Mouse (Mus musculus) forebrain, embryonic 12.5 days (tissue): ENCODE data around the gene Ank2. TPM values are rescaled to one million over a fixed set of nuclear protein-coding genes. Genes with fewer than 3 reads are reported as not detected.
"Not testable (repeated sequence)": the region's sequence is repeated elsewhere in the genome, so short reads cannot be mapped to it uniquely, and the experiment has no call there.

Source experiments
- ATAC-seq: fragments of 200-750 bp; cut with Nextera tagmentation; 2 replicates; pipeline ENCODE4 v1.8.0; 2017; ENCODE audit warnings: moderate TSS enrichment; ENCODE audit not compliant: low FRiP score
- H3K27ac ChIP-seq: fragments of 300-500 bp; sonication (generic); 2 replicates; pipeline ENCODE4 v1.5.1; 2016; ENCODE audit warnings: mild to moderate bottlenecking
- H3K27me3 ChIP-seq: fragments of 300-500 bp; sonication (generic); 2 replicates; pipeline ENCODE4 v1.6.1; 2016; ENCODE audit warnings: mild to moderate bottlenecking
- H3K36me3 ChIP-seq: fragments of 300-500 bp; sonication (generic); replicated peaks from 2 replicates; pipeline ENCODE4 v1.6.1; 2016; ENCODE audit warnings: mild to moderate bottlenecking
- H3K4me1 ChIP-seq: fragments of 300-500 bp; sonication (generic); 2 replicates; pipeline ENCODE4 v1.6.1; 2016
- H3K4me2 ChIP-seq: fragments of 300-500 bp; sonication (generic); 2 replicates; pipeline ENCODE4 v1.6.1; 2016; ENCODE audit warnings: mild to moderate bottlenecking, moderate library complexity
- H3K4me3 ChIP-seq: fragments of 300-500 bp; sonication (generic); replicated peaks from 2 replicates; pipeline ENCODE4 v1.5.1; 2016; ENCODE audit warnings: mild to moderate bottlenecking
- H3K9ac ChIP-seq: fragments of 300-500 bp; sonication (generic); 2 replicates; pipeline ENCODE4 v1.6.1; 2016; ENCODE audit warnings: mild to moderate bottlenecking
- H3K9me3 ChIP-seq: fragments of 300-500 bp; sonication (generic); 2 replicates; pipeline ENCODE4 v1.6.1; 2016
- WGBS: fragments of 180-500 bp; shearing (Covaris S2); methylation state at CpG from one replicate; pipeline ENCODE4 v1.1.7; 2016; 5-methylcytosine and 5-hydroxymethylcytosine counted together
- polyA plus RNA-seq: library from polyadenylated mRNA; unstranded; fragments of >200 nt; fragmentation: Nextera tagmentation; extraction: Ambion mirVana; gene quantifications from 2 replicates; pipeline ENCODE4 v1.2.1, GENCODE M21; 2016

Ank2 gene
- polyA plus RNA-seq, 1 experiment from 2014 or later = 121 TPM

DNA sequence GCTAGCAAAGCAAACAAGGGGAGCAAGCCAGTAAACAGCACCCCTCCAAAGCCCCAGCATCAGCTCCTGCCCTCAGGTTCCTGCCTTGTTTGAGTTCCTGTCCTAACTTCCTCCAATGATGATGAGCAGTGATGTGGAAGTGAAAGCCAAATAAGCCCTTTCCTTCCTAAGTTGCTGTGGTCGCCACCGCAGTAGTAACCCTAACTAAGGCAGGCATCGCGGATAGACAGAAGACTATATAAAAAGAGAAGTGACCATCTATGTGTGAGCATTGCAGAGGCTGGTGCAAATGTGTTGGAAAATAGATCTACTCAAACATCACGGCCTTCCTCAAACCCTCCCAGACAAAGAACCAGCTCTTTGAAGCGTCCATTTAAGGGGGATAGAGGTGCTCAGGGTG, 167.6 kb downstream of the Ank2 start:
- no peaks in the 10 kb centered on the region for H3K27me3 ChIP-seq
- H3K36me3 ChIP-seq = 0 out of 2 replicates have a peak, but pooled peaks cover 5% of the 10 kb centered on the region
- H3K27ac ChIP-seq = no peak overlapping the region
- ATAC-seq = no peak
- no peak overlapping the region for H3K4me3 ChIP-seq
- H3K9me3 ChIP-seq = no peaks in the 10 kb centered on the region
- H3K4me1 ChIP-seq = no peaks in the 10 kb centered on the region
- no peak overlapping the region for H3K9ac ChIP-seq
- H3K4me2 ChIP-seq = no peak overlapping the region
- 93% methylated on average over 6 of the region's 6 CpGs for WGBS

GRCm38 (mm10) chr3:127326355-127326754, 172.8 kb downstream of the Ank2 start:
- H3K9ac ChIP-seq = no peak overlapping the region
- 89% methylated on average over 8 of the region's 8 CpGs for WGBS
- ATAC-seq = no peak

DNA sequence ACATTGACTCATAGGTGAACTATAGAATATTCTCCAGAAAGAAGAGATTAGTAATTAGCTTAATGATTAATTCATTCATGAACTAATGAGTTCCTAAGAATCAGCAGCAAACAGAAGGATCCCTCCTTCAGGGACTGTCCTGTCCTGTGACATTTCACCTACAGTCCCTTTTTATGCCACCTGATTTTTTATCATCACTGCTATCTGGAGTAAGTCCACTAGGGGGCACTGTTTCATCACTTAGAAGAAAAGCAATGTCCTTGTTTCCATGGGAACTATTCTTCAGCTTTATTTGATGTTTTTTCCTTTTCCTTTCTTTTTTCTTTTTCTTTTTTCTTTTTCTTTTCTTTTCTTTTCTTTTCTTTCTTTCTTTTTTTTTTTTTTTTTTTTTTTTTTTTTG, 176.3 kb downstream of the Ank2 start:
- Histone ChIP-seq H3K36me3 (no peaks in the 10 kb centered on the region), H3K9ac (no peak overlapping the region), H3K27ac (no peak overlapping the region), H3K27me3 (no peaks in the 10 kb centered on the region), H3K4me2 (no peak overlapping the region), H3K4me3 (no peak overlapping the region), H3K4me1 (no peaks in the 10 kb centered on the region), H3K9me3 (no peaks in the 10 kb centered on the region)
- peak; percentile 36; the same call in 1 of the 2 replicates for ATAC-seq

More at GRCm38 (mm10) chr3:127326355-127326754, 172.8 kb downstream of the Ank2 start:
- Histone ChIP-seq H3K9me3 (no peaks in the 10 kb centered on the region), H3K27me3 (no peaks in the 10 kb centered on the region), H3K4me3 (no peak overlapping the region), H3K36me3 (no peaks in the 10 kb centered on the region), H3K4me2 (no peak overlapping the region), H3K4me1 (no peaks in the 10 kb centered on the region), H3K27ac (no peak overlapping the region)

GRCm38 (mm10) chr3:127321645-127322044, 177.5 kb downstream of the Ank2 start:
- no peaks in the 10 kb centered on the region for H3K27me3 ChIP-seq
- no peak overlapping the region for H3K9ac ChIP-seq
- WGBS = 86% methylated on average over 5 of the region's 5 CpGs
- H3K36me3 ChIP-seq = no peaks in the 10 kb centered on the region
- no peak overlapping the region for H3K4me3 ChIP-seq
- H3K9me3 ChIP-seq = no peaks in the 10 kb centered on the region
- H3K4me2 ChIP-seq = no peak overlapping the region
- H3K27ac ChIP-seq = no peak overlapping the region
- H3K4me1 ChIP-seq = no peaks in the 10 kb centered on the region
- ATAC-seq = no peak

- WGBS = 90% methylated on average over 5 of the region's 5 CpGs
- not testable (repeated sequence) for H3K9me3 ChIP-seq, ATAC-seq
Measured at GRCm38 (mm10) chr3:127321031-127321430, 178.1 kb downstream of the Ank2 start.

GRCm38 (mm10) chr3:127320311-127320710, 178.8 kb downstream of the Ank2 start:
- Histone ChIP-seq H3K4me2 (no peak overlapping the region), H3K27ac (no peak overlapping the region), H3K9me3 (no peaks in the 10 kb centered on the region), H3K27me3 (no peaks in the 10 kb centered on the region), H3K4me3 (no peak overlapping the region), H3K9ac (no peak overlapping the region), H3K4me1 (no peaks in the 10 kb centered on the region), H3K36me3 (no peaks in the 10 kb centered on the region)
- WGBS = 94% methylated on average over 8 of the region's 8 CpGs
- no peak for ATAC-seq

More at GRCm38 (mm10) chr3:127321031-127321430, 178.1 kb downstream of the Ank2 start:
- H3K27me3 ChIP-seq, H3K4me3 ChIP-seq, H3K36me3 ChIP-seq, H3K4me1 ChIP-seq, H3K9ac ChIP-seq, H3K27ac ChIP-seq, H3K4me2 ChIP-seq: not testable (repeated sequence)

- Histone ChIP-seq H3K4me3 (no peak overlapping the region), H3K27me3 (no peaks in the 10 kb centered on the region), H3K27ac (no peak overlapping the region), H3K9ac (no peak overlapping the region), H3K36me3 (no peaks in the 10 kb centered on the region), H3K9me3 (no peaks in the 10 kb centered on the region), H3K4me1 (no peaks in the 10 kb centered on the region), H3K4me2 (no peak overlapping the region)
- 76% methylated on average over 6 of the region's 6 CpGs for WGBS
- no peak for ATAC-seq
Measured at GRCm38 (mm10) chr3:127317641-127318040, 181.5 kb downstream of the Ank2 start.

DNA sequence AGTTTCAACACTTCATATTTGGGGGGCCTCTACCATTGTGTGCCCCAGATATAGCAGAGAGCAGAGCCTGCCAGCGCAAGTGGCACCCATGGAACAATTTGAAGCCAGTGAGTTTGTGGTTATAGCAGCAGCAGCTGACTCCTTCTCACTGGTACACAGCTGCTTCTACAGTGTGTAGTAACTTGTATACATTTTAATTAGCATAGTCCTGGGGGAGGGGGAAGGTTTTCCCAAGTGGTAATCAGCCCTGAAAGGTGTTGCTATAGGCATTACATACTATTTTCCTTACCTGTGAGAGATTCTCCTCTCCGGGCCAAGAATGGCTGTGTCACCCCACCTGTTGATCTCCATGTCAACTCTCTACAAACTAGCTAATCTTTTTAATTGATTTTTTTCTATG, 182.4 kb downstream of the Ank2 start:
- H3K27ac ChIP-seq = no peak overlapping the region
- H3K9ac ChIP-seq = no peak overlapping the region
- H3K4me3 ChIP-seq = no peak overlapping the region
- H3K36me3 ChIP-seq = no peaks in the 10 kb centered on the region
- ATAC-seq = no peak
- H3K27me3 ChIP-seq = no peaks in the 10 kb centered on the region
- no peaks in the 10 kb centered on the region for H3K4me1 ChIP-seq
- no peaks in the 10 kb centered on the region for H3K9me3 ChIP-seq
- WGBS = 99% methylated on average over 2 of the region's 2 CpGs
- no peak overlapping the region for H3K4me2 ChIP-seq

- WGBS = 81% methylated on average over 6 of the region's 6 CpGs
- no peak overlapping the region for H3K4me3 ChIP-seq
- H3K4me2 ChIP-seq = no peak overlapping the region
- H3K36me3 ChIP-seq = no peaks in the 10 kb centered on the region
- no peak overlapping the region for H3K9ac ChIP-seq
- H3K9me3 ChIP-seq = no peaks in the 10 kb centered on the region
- no peak overlapping the region for H3K27ac ChIP-seq
- H3K27me3 ChIP-seq = no peaks in the 10 kb centered on the region
- H3K4me1 ChIP-seq = no peaks in the 10 kb centered on the region
- no peak for ATAC-seq
Measured at GRCm38 (mm10) chr3:127311521-127311920, 187.6 kb downstream of the Ank2 start.

DNA sequence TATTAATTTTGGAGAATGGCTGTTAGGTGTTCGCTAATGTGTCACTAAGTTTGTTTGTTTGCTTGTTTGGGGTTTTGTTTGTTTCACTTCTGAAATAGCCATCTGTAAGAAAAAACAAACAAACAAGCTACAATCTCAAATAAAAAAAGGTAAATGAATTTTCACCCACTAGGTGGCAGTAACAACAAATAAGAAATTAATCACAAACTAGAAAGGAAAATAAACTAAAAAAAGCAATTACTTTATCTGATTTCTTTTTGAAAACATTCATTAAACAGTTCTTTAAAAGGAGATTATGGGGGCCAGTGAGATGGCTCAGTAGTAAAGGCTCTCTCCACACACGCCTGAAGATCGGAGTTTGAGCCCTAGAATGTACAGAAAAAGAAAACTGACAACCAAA, 189.1 kb downstream of the Ank2 start:
- no peak overlapping the region for H3K27ac ChIP-seq
- H3K4me3 ChIP-seq = no peak overlapping the region
- no peak overlapping the region for H3K9ac ChIP-seq
- no peak overlapping the region for H3K4me2 ChIP-seq
- H3K9me3 ChIP-seq = no peaks in the 10 kb centered on the region
- 88% methylated on average over 3 of the region's 3 CpGs for WGBS
- H3K36me3 ChIP-seq = no peaks in the 10 kb centered on the region
- H3K4me1 ChIP-seq = no peaks in the 10 kb centered on the region
- 0 out of 2 replicates have a peak, but pooled peaks have one; percentile 62 for ATAC-seq
- no peaks in the 10 kb centered on the region for H3K27me3 ChIP-seq

DNA sequence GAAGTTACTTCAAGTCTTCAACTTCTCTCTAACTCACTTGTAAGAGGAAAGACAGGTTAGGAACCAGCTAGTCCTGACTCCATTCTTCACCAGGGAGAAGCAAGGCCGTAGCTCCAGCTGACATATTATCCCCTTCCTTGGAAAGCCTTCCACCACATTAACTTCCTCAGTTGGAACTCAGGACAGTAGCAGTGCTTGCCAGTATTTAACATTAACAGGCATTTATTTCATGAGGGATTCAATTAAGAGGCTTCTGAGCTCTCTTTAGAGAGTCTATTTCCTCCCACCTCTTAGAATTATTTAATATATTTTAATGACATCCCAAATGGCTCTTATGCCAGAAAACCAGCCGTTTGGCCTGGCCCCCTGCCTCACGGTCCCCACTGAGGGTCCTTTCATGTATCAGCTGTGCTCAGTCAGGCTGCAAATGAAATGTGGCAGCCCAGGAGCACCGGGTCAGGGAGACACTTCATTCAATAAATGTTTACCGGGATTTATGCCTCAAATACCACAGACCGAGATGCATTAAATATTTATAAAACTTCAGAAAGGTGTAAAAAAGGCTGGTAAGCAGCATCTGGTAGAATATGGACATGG, 195.1 kb downstream of the Ank2 start:
- no peak overlapping the region for H3K4me3 ChIP-seq
- H3K9me3 ChIP-seq = no peaks in the 10 kb centered on the region
- no peaks in the 10 kb centered on the region for H3K36me3 ChIP-seq
- peaks cover 18% of the 10 kb centered on the region for H3K4me1 ChIP-seq
- H3K27ac ChIP-seq = 0 out of 2 replicates have a peak overlapping the region, but pooled peaks have one; percentile 25
- no peak overlapping the region for H3K4me2 ChIP-seq
- 0 out of 2 replicates have a peak, but pooled peaks have one; percentile 54 for ATAC-seq
- no peak overlapping the region for H3K9ac ChIP-seq
- H3K27me3 ChIP-seq = no peaks in the 10 kb centered on the region
- WGBS = 20% methylated on average over 6 of the region's 6 CpGs

- H3K9ac ChIP-seq = no peak overlapping the region
- ATAC-seq = no peak
- no peak overlapping the region for H3K4me3 ChIP-seq
- peaks cover 18% of the 10 kb centered on the region for H3K4me1 ChIP-seq
- H3K9me3 ChIP-seq = no peaks in the 10 kb centered on the region
- H3K36me3 ChIP-seq = no peaks in the 10 kb centered on the region
- H3K27me3 ChIP-seq = no peaks in the 10 kb centered on the region
- H3K27ac ChIP-seq = no peak overlapping the region
- H3K4me2 ChIP-seq = no peak overlapping the region
- WGBS = 82% methylated on average over 4 of the region's 4 CpGs
Measured at GRCm38 (mm10) chr3:127303041-127303440, 196.1 kb downstream of the Ank2 start.

DNA sequence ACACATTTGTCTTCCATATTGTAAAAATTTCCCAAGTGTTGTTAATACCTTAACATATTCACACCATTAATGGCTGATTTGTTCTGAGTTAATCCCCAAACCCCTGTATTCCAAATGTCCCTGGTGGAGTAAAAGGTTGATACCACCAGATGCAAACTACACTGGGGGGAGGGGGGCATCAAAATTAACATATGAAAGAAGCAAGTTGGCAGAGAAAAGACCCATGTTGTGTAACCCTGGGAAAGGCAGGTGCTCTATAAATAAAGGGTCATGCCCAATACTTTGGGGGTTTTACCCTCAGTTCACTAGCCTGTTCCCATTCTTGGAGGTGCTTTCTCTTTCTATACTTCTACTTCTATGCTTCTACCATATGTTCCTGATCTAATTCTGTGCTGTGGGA, 198.4 kb downstream of the Ank2 start:
- no peak for ATAC-seq
- Histone ChIP-seq H3K27me3 (0 out of 2 replicates have a peak, but pooled peaks cover 2% of the 10 kb centered on the region), H3K9ac (no peak overlapping the region), H3K36me3 (no peaks in the 10 kb centered on the region), H3K4me1 (peaks cover 19% of the 10 kb centered on the region), H3K9me3 (no peaks in the 10 kb centered on the region), H3K4me2 (no peak overlapping the region), H3K4me3 (no peak overlapping the region), H3K27ac (no peak overlapping the region)
